ENCODE assay signal across 30 mouse cellular contexts in genomic region chr7:120884746-120885145, GRCm38 (mm10). TPM values are rescaled to one million over a fixed set of nuclear protein-coding genes. Genes with fewer than 3 reads are reported as not detected.
DNase-seq lines count a peak whose midpoint lies in the region; ATAC-seq and TF ChIP-seq lines count a peak whose summit lies in the region.
"Had no signal": no experiment of that assay in that cellular context is flagged by ENCODE, and none has a peak within 500 bp of the region (broad histone marks: within the 10 kb centered on the region; RNA-seq: fewer than 3 reads in every experiment).

No protein-coding gene starts in this region.

- no peak for DNase-seq in liver, embryonic 14.5 days (ENCODE audit: low read depth in 3 of 3, low spot score in 3 of 3)
- no peak for DNase-seq in liver, postnatal 0 days
- no peak for DNase-seq in stomach, postnatal 0 days (ENCODE audit: low spot score)
- no peak for DNase-seq in right cerebral cortex, postnatal 36 days (ENCODE audit: low spot score in 2 of 2)
- DNase-seq in lung, postnatal 10 days, result no peak
- DNase-seq in urinary bladder, adult 18-20 months (ENCODE audit: low spot score in 2 of 2), result no peak
- DNase-seq: adrenal gland, postnatal 10 days; adrenal gland, postnatal 36 days; B cell, adult 2 months; cerebellum, adult 11 months; cerebellum, adult 2 months; cerebellum, adult 9-11 months; cerebellum, postnatal 25 days; gastrocnemius, adult 2 months; gastrocnemius, postnatal 14 days; heart, adult 11 months had no signal

- no peak overlapping the region for H3K4me3 ChIP-seq in bone marrow, adult 2 months (replicated peaks; ENCODE audit: control insufficient read depth, low read depth, low read length)
- no peak overlapping the region for H3K4me3 ChIP-seq in liver, embryonic 14.5 days (ENCODE audit: insufficient read depth in 1 of 2, low read depth in 2 of 2, low read length in 2 of 2)
- no peak overlapping the region for H3K4me3 ChIP-seq in liver, postnatal 0 days (ENCODE audit: low read depth, low read length)
- no peak overlapping the region for H3K4me3 ChIP-seq in stomach, postnatal 0 days (ENCODE audit: low read depth, low read length)
- H3K4me3 ChIP-seq: embryonic facial prominence, embryonic 12.5 days; embryonic facial prominence, embryonic 15.5 days; erythroblast, embryonic 14.5 days; forebrain, embryonic 10.5 days; forebrain, embryonic 13.5 days; gastrocnemius, adult 2 months; hindbrain, embryonic 12.5 days; hindbrain, embryonic 15.5 days had no signal

- H3K9ac ChIP-seq in liver, embryonic 14.5 days (replicated peaks), result no peak overlapping the region
- H3K9ac ChIP-seq in liver, postnatal 0 days (replicated peaks), result no peak overlapping the region
- H3K9ac ChIP-seq in stomach, postnatal 0 days (ENCODE audit: low read length), result no peak overlapping the region
- H3K9ac ChIP-seq: embryonic facial prominence, embryonic 12.5 days; embryonic facial prominence, embryonic 15.5 days; forebrain, embryonic 13.5 days; hindbrain, embryonic 12.5 days; hindbrain, embryonic 15.5 days had no signal

- TF ChIP-seq CTCF in bone marrow, adult 2 months (IDR thresholded peaks at IDR 0.05; ENCODE audit: control insufficient read depth, insufficient read depth, low read length), result no peak
- TF ChIP-seq CTCF in liver, embryonic 14.5 days (IDR thresholded peaks at IDR 0.05; ENCODE audit: low read depth), result no peak
- TF ChIP-seq CTCF in liver, postnatal 0 days (IDR thresholded peaks at IDR 0.05; ENCODE audit: low read depth), result no peak
- TF ChIP-seq CTCF in stomach, postnatal 0 days (IDR thresholded peaks at IDR 0.05; ENCODE audit: low read depth), result no peak

- 84% methylated on average over 4 of the region's 4 CpGs for WGBS in bone marrow, adult 2 months
- WGBS in liver, embryonic 14.5 days (ENCODE audit: insufficient replicate concordance), result 54% methylated on average over 4 of the region's 4 CpGs
- WGBS in liver, postnatal 0 days (ENCODE audit: insufficient replicate concordance), result 77% methylated on average over 4 of the region's 4 CpGs
- 87% methylated on average over 4 of the region's 4 CpGs for WGBS in stomach, postnatal 0 days

- H3K9me3 ChIP-seq in liver, embryonic 14.5 days (ENCODE audit: control insufficient read depth, low read length), result no peaks in the 10 kb centered on the region
- H3K9me3 ChIP-seq in liver, postnatal 0 days (ENCODE audit: low read length), result no peaks in the 10 kb centered on the region
- H3K9me3 ChIP-seq in stomach, postnatal 0 days (ENCODE audit: control insufficient read depth, low read length), result no peaks in the 10 kb centered on the region
- H3K9me3 ChIP-seq: embryonic facial prominence, embryonic 12.5 days; embryonic facial prominence, embryonic 15.5 days; forebrain, embryonic 13.5 days; G1E; hindbrain, embryonic 12.5 days; hindbrain, embryonic 15.5 days had no signal

- peak; percentile 69 for TF ChIP-seq EP300 in liver, embryonic 14.5 days (IDR thresholded peaks at IDR 0.05; ENCODE audit: low read depth)
- TF ChIP-seq EP300 in liver, postnatal 0 days (IDR thresholded peaks at IDR 0.05; ENCODE audit: low read depth), result peak; percentile 79
- TF ChIP-seq EP300 in stomach, postnatal 0 days (optimal IDR thresholded peaks at IDR 0.05), result no peak

- H3K27ac ChIP-seq in bone marrow, adult 2 months (ENCODE audit: control insufficient read depth, insufficient read depth, low read depth, low read length, poor library complexity), result 0 out of 2 replicates have a peak overlapping the region, but pooled peaks have one; percentile 33
- H3K27ac ChIP-seq in liver, embryonic 14.5 days, result no peak overlapping the region; the same call in 1 of the 2 replicates
- H3K27ac ChIP-seq in liver, postnatal 0 days (ENCODE audit: low read depth), result no peak overlapping the region
- no peak overlapping the region for H3K27ac ChIP-seq in stomach, postnatal 0 days (replicated peaks)
- H3K27ac ChIP-seq: embryonic facial prominence, embryonic 12.5 days; embryonic facial prominence, embryonic 15.5 days; forebrain, embryonic 10.5 days; forebrain, embryonic 13.5 days; gastrocnemius, adult 2 months; hindbrain, embryonic 12.5 days; hindbrain, embryonic 15.5 days had no signal

- no peak overlapping the region for H3K4me2 ChIP-seq in liver, embryonic 14.5 days (ENCODE audit: low read depth)
- no peak overlapping the region for H3K4me2 ChIP-seq in liver, postnatal 0 days (ENCODE audit: low read depth, low read length)
- no peak overlapping the region for H3K4me2 ChIP-seq in stomach, postnatal 0 days (replicated peaks; ENCODE audit: low read depth)
- H3K4me2 ChIP-seq: embryonic facial prominence, embryonic 12.5 days; embryonic facial prominence, embryonic 15.5 days; forebrain, embryonic 13.5 days; heart, embryonic 11.5 days; hindbrain, embryonic 12.5 days; hindbrain, embryonic 15.5 days had no signal

- H3K36me3 ChIP-seq in liver, embryonic 14.5 days (replicated peaks; ENCODE audit: control insufficient read depth, insufficient read depth, low read depth), result peaks cover 86% of the 10 kb centered on the region
- H3K36me3 ChIP-seq in liver, postnatal 0 days (replicated peaks; ENCODE audit: insufficient read depth, low read length), result peaks cover 81% of the 10 kb centered on the region
- H3K36me3 ChIP-seq in stomach, postnatal 0 days (ENCODE audit: control insufficient read depth, insufficient read depth, low read length), result peaks cover 43% of the 10 kb centered on the region

- peak; percentile 40 for ATAC-seq in erythroid progenitor cell, adult 5-6 weeks (replicated peaks; ENCODE audit: low FRiP score, poor library complexity, severe bottlenecking)
- 0 out of 2 replicates have a peak, but pooled peaks have one; percentile 16 for ATAC-seq in liver, embryonic 14.5 days (ENCODE audit: insufficient read depth)
- ATAC-seq in liver, postnatal 0 days, result peak; percentile 24; the same call in 1 of the 2 replicates
- ATAC-seq in stomach, postnatal 0 days (ENCODE audit: low FRiP score, low TSS enrichment), result no peak
- ATAC-seq: forebrain, embryonic 13.5 days; forebrain, embryonic 16.5 days; Patski had no signal

- TF ChIP-seq POLR2A in bone marrow, adult 2 months (IDR thresholded peaks at IDR 0.05; ENCODE audit: borderline replicate concordance, control insufficient read depth, low read depth, low read length), result no peak

- H3K4me1 ChIP-seq in bone marrow, adult 2 months (ENCODE audit: control insufficient read depth, insufficient read depth, low read length), result peaks cover 4% of the 10 kb centered on the region
- H3K4me1 ChIP-seq in liver, embryonic 14.5 days (replicated peaks; ENCODE audit: control insufficient read depth in 2 of 2, insufficient read depth in 2 of 2, low read length in 1 of 2), result peaks cover 28 to 43% of the 10 kb centered on the region in 2 experiments
- H3K4me1 ChIP-seq in liver, postnatal 0 days (ENCODE audit: insufficient read depth), result peaks cover 23% of the 10 kb centered on the region
- H3K4me1 ChIP-seq in stomach, postnatal 0 days (replicated peaks; ENCODE audit: control insufficient read depth, insufficient read depth), result no peaks in the 10 kb centered on the region
- H3K4me1 ChIP-seq: embryonic facial prominence, embryonic 12.5 days; embryonic facial prominence, embryonic 15.5 days; forebrain, embryonic 13.5 days; hindbrain, embryonic 12.5 days; hindbrain, embryonic 15.5 days had no signal

- no peaks in the 10 kb centered on the region for H3K27me3 ChIP-seq in liver, embryonic 14.5 days (ENCODE audit: control insufficient read depth, insufficient read depth, low read length)
- H3K27me3 ChIP-seq in liver, postnatal 0 days (ENCODE audit: insufficient read depth, low read length), result no peaks in the 10 kb centered on the region
- H3K27me3 ChIP-seq in stomach, postnatal 0 days (ENCODE audit: control insufficient read depth, insufficient read depth, low read length), result no peaks in the 10 kb centered on the region
- H3K27me3 ChIP-seq: CH12.LX; embryonic facial prominence, embryonic 12.5 days; embryonic facial prominence, embryonic 15.5 days; forebrain, embryonic 13.5 days; hindbrain, embryonic 12.5 days; hindbrain, embryonic 15.5 days; Patski had no signal

RNA-seq across cellular contexts. Expression of gene Polr3e, which starts 32.8 kb away (rescaled TPM):
- polyA plus RNA-seq in bone marrow, adult 2 months (2011; ENCODE audit: insufficient read depth, insufficient read length, low replicate concordance, missing spikeins), result 6.5 and 14.2 TPM in 2 replicates
- total RNA-seq in erythroid progenitor cell, adult 5-6 weeks (2015; ENCODE audit: low replicate concordance), result 0.42 and 1.4 TPM in 2 replicates
- 2.3 and 3.0 TPM in 2 replicates for total RNA-seq in erythroid progenitor cell, adult 5-6 weeks (2017; ENCODE audit: low replicate concordance)
- 5.8 and 9.2 TPM in 2 replicates for polyA plus RNA-seq in liver, embryonic 14.5 days (2012; rRNA removed)
- polyA plus RNA-seq in liver, embryonic 14.5 days (2014; fragmentation: Nextera tagmentation; extraction: Ambion mirVana), result 6.6 and 7.1 TPM in 2 replicates
- 8.5 and 9.3 TPM in 2 replicates for polyA plus RNA-seq in liver, postnatal 0 days (2015; fragmentation: Nextera tagmentation; extraction: Ambion mirVana)
- 16.1 and 17.7 TPM in 2 replicates for polyA plus RNA-seq in stomach, postnatal 0 days (2015; fragmentation: Nextera tagmentation; extraction: Ambion mirVana)

RNA-seq across cellular contexts. Expression of gene Eef2k, which starts 42.1 kb away (rescaled TPM):
- 39.2 and 39.8 TPM in 2 replicates for polyA plus RNA-seq in bone marrow, adult 2 months (2011; ENCODE audit: insufficient read depth, insufficient read length, low replicate concordance, missing spikeins)
- 35.6 and 62.3 TPM in 2 replicates for total RNA-seq in erythroid progenitor cell, adult 5-6 weeks (2015; ENCODE audit: low replicate concordance)
- 80.2 and 225 TPM in 2 replicates for total RNA-seq in erythroid progenitor cell, adult 5-6 weeks (2017; ENCODE audit: low replicate concordance)
- polyA plus RNA-seq in liver, embryonic 14.5 days (2012; rRNA removed), result 21.5 and 30.2 TPM in 2 replicates
- polyA plus RNA-seq in liver, embryonic 14.5 days (2014; fragmentation: Nextera tagmentation; extraction: Ambion mirVana), result 13.4 and 14.5 TPM in 2 replicates
- polyA plus RNA-seq in liver, postnatal 0 days (2015; fragmentation: Nextera tagmentation; extraction: Ambion mirVana), result 14.4 and 19.5 TPM in 2 replicates
- polyA plus RNA-seq in stomach, postnatal 0 days (2015; fragmentation: Nextera tagmentation; extraction: Ambion mirVana), result 39.9 and 42.0 TPM in 2 replicates
